Mouse (Mus musculus): ENCODE results near the gene Grk1. TPM values are rescaled to one million over a fixed set of nuclear protein-coding genes. Genes with fewer than 3 reads are reported as not detected.

The Grk1 gene
- total RNA-seq, 2 experiments from 2014 or later, result 0.02 TPM; not detected in 1

GRCm38 (mm10) chr8:13468737-13469136 lies 63.9 kb downstream of the Grk1 start:
- no peak for DNase-seq
- intact Hi-C loops (cut with DNase I; ENCODE audit: low total_unique reads), result no loop called here

- DNase-seq, result no peak
- intact Hi-C loops (cut with DNase I; ENCODE audit: low total_unique reads), result no loop called here
Observed at GRCm38 (mm10) chr8:13471484-13471883, 66.6 kb downstream of the Grk1 start.

Other genes with a start within 250 kb of the Grk1 start
- gene Lamp1, start 245.9 kb upstream of the Grk1 start, total RNA-seq (2021), result 100 to 1,000 TPM; 222 to 232 TPM
- gene Grtp1, start 204.5 kb upstream of the Grk1 start, total RNA-seq (2021), result 10 to 100 TPM; 10.1 to 12.4 TPM
- gene Adprhl1, start 150.9 kb upstream of the Grk1 start, total RNA-seq (2021), result 10 to 100 TPM; 51.9 to 71.6 TPM
- gene Dcun1d2, start 117.0 kb upstream of the Grk1 start, total RNA-seq (2021), result 10 to 100 TPM; 45.6 to 46.1 TPM
- gene Tmco3, start 116.9 kb upstream of the Grk1 start, total RNA-seq (2021), result 10 to 100 TPM; 12.7 to 13.3 TPM
- 10 to 100 TPM; 38.3 to 39.1 TPM for gene Tfdp1, start 66.3 kb upstream of the Grk1 start, total RNA-seq (2021)
- gene Atp4b, start 8.3 kb upstream of the Grk1 start, total RNA-seq (2021), result not detected
- 1 to 10 TPM; 4.3 to 4.8 TPM for gene Tmem255b, start 30.1 kb downstream of the Grk1 start, total RNA-seq (2021)
- 10 to 100 TPM; 59.2 to 72.3 TPM for gene Gas6, start 89.4 kb downstream of the Grk1 start, total RNA-seq (2021)
- gene 1700029H14Rik, start 157.4 kb downstream of the Grk1 start, total RNA-seq (2021), result not detected

Data from gastrocnemius, postnatal 14 days (tissue).